Mouse (Mus musculus) right cerebral cortex, postnatal 4 days (tissue): ENCODE measurements around the gene Anxa1.
A peak's percentile ranks its signal among the peaks of the same experiment; 100 is the strongest.

ENCODE experiments used
- DNase-seq: peaks from one replicate; pipeline ENCODE4 v3.0.0-alpha.2; 2022

Anxa1 gene

DNA sequence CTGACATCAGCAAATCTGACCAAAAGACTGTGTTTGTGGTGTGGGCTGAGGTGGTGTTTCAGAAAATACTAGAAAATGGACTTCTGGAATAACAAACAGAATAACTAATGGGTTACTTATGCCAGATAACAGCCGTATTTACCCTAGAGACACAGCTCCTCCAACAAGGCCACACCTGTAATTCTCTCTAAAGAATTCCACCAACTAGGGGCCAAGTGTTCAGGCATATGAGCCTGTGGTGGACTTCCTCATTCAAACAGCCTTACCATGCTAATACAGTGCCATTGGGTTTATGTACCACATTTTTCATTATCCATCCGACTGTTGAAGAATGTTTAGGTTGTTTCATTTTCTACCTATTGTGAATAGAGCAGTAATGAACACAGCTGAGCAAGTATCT lies 20.6 kb downstream of the Anxa1 start:
- no peak for DNase-seq

GRCm38 (mm10) chr19:20366571-20366970 lies 24.2 kb downstream of the Anxa1 start:
- no peak for DNase-seq

- no peak for DNase-seq
These were observed 24.7 kb downstream of the Anxa1 start for GRCm38 (mm10) chr19:20366010-20366409.

DNA sequence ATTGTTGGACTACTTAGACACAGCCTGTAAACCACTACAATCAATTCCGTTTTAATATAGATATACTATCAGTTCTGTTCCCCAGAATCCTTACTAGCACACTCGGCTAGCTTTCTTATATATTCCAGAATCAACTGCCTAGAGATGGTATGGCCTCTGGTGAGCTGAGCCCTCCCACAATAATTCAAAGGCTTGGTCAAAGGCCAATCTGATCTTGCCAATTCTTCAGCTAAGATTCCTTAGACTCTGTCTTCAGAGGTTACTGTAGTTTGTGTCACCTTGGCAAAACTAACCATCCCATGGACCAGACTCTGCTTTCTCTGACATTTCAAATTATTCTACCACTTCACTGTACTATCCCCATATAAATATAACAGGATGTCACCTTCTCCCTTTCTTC lies 25.4 kb downstream of the Anxa1 start:
- DNase-seq: no peak

DNA sequence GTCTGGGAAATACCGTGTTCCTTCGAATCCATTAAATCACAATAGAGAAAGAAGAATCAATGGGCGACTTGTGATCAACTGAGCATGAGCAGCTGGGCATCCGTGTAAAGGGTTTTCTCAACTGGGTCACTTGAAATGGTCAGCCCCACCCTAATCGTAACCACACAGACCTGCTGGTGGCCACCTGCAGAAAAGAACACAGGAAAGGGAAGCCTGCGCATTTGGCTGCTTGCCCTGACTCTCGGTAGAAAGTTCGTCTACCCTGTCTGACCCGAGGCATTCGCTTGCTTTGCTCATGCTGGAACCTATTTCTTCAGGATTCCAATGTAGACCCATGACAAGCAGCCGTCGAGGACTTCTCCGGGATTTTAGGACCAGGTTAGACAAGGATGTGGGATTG lies 25.8 kb downstream of the Anxa1 start:
- no peak for DNase-seq

- peak; percentile 7 for DNase-seq
These were observed 27.5 kb downstream of the Anxa1 start for GRCm38 (mm10) chr19:20363221-20363620.

DNA sequence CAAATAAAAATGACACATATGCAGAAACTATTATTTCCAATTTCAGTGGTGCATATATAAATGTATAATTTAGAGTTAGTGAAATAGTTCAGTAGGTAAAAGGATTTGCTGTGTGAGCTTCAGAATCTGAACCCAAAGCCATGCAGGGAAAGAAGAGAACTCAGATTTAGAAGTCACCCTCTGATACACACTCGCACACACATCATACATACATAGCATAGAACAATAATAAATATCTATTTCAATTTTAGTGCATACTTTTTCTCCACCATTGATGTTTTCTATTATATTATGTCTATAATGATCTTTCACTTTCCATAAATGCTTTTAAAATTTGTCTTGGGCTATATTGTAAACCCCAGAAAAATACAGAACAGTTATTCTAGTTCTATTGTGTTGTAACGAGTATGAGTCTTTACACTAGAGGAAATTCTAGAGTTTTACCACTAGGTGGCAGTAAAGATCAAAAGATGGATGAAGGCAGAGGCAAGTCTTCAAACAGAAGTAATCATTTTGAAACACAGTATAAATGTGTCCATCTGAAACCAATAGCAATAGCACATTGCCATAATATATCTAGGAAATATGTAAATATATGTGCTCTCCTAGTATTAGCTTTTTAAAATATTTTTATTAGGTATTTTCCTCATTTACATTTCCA lies 28.7 kb downstream of the Anxa1 start:
- no peak for DNase-seq

- no peak for DNase-seq
These were observed 32.1 kb downstream of the Anxa1 start for GRCm38 (mm10) chr19:20358679-20359078.

- DNase-seq: peak; percentile 92
These were observed 45.3 kb downstream of the Anxa1 start for GRCm38 (mm10) chr19:20345317-20345917.

- peak; percentile 63 for DNase-seq
These were observed 46.0 kb downstream of the Anxa1 start for GRCm38 (mm10) chr19:20344511-20345316.

DNA sequence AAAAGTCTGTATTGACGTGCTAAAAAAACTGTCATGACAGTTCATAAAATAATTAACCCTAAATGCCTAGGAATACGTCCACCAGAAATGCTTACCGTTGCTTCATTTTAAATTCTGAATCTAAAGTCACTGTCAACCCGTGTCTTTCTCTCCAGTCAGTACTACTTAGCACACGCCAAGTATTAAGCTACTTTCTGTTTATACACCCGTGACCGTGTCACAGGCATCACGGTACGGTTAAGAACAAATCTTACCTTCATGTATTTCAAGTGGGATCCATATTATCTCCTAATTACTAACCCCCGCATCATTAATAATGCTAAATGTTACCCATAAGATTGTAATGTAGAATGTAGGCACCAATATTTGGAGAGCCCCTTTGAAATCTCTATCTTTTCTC lies 46.7 kb downstream of the Anxa1 start:
- no peak for DNase-seq
